Mouse (Mus musculus) spleen, postnatal 4 days (tissue): Measurements from ENCODE around the gene Trappc10.
"Not testable (repeated sequence)": the region's sequence is repeated elsewhere in the genome, so short reads cannot be mapped to it uniquely, and the experiment has no call there.

Source experiments
- DNase-seq, 2 experiments: peaks; one replicate each; pipeline ENCODE4 v3.0.0; 2022; ENCODE audit warnings: low spot score in 2 of 2

Trappc10 gene

DNA sequence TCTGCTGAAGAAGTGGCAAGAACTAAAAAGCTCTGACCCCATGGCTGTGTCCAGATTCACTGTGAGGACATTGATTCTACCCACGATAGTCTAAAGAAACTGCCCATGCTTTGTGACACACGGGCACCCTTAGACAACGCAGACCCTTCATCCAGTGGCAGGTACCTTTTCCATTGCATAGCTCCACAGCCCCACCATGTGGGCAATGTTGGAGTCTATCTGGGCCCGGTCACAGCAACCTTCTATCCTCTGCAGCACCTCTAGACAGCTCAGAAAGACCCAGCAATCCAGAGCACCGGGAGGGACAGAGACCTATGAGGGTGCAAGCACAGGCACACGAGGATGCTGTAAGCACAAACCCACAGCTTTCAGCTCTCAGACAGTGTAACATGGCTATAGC, 33.1 kb downstream of the Trappc10 start:
- no peak for DNase-seq

DNA sequence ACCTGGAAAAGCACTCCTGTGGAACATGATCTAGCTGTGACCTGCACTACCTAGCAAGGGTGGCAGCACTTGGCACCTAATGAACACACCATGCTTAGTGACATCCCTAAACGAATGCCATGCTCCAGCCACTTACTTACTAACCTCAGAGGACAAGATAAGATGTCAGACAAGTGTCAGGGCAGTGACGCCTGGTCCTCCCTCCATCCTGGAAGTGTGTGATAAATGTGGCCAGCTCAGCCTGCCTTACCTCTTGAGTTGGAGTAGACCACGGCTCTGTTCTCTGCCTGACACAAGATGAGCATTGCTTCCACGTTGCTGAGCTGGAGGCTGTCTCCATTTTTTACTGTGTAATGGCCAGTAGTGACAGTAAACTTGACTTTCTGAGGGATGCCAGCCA, 43.3 kb downstream of the Trappc10 start:
- DNase-seq, result no peak

GRCm38 (mm10) chr10:78192933-78193332, 51.5 kb downstream of the Trappc10 start:
- DNase-seq, result no peak

DNA sequence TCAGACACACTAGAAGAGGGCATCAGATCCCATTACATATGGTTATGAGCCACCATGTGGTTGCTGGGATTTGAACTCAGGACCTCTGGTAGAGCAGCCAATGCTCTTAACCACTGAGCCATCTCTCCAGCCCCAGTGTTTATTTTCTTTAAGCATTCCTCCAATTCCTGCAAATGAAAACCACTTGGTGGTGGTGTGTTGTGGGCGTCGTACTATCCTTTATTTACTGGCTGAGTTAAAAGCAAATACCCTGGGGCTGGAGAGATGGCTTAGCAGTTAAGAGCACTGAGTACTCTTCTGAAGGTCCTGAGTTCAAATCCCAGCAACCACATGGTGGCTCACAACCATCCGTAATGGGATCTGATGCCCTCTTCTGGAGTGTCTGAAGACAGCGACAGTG, 58.4 kb downstream of the Trappc10 start:
- not testable (repeated sequence) for DNase-seq

GRCm38 (mm10) chr10:78185381-78185725, 59.1 kb downstream of the Trappc10 start:
- DNase-seq, result no peak

DNA sequence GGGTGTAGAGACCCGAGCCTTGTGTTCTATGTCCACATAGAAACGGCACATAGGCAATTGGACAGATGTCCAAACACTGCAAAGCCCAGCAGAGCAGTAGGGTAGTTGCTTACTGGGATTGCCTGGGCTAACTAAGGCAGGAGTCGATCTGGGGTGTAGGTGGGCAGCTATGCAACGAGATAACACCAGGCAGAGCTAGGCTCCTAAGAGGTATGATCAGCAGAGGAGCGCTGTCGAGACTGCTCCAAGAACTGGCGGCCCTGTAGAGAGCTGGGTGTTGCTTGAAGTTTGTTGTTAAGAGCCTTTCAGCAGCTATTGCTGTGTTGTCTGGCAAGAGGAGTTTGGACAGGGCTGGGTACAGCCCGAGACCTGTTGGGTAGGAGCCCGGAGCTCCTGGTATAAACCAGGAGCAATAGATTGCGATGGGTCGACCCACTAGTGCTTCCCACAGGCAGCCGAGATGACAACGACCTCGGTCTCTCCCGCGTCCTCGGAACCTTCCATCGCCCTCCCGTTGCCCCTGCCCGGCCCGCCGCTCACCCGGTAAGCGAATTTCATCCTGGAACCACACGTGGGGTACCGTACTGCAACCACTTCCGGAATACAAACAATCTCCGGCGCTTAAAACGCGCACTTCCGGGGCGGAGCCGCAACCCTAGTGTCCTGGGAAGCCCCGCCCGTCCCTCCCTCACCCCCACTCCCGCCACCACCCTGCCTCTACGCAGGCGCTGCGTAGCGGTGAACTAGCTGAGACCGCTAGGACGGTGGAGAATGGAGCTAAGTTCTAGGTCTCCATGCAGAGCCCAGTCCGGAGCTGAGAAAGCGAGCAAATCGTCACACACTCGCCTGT, 59.7 kb downstream of the Trappc10 start, which contains the start of gene Pwp2:
Gene Pwp2, minus strand, starts transcription at position 619 of the 850 bp plus-strand sequence.
- DNase-seq, result peak; percentile 85 to 91

DNA sequence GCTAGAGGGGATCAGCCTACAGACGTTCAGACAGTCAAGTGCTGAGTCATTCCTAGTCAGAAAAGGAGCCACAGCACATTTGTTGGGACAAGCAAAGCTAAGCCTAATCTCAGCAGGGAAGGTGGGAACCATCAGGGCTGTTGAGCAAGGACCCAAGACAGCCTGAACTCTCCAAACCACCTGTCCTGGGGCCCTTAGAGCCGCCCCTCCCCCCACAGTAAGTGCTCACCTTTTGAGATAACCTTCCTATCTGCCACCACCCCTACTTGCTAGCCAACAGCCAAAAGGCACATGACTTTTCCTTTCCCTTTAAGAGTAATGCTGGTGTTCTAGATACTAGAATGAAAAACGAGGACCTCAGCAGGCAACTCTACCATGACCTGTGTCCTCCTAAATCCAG, 60.9 kb downstream of the Trappc10 start:
- no peak for DNase-seq

GRCm38 (mm10) chr10:78182321-78182720, 62.1 kb downstream of the Trappc10 start:
- DNase-seq, result no peak

DNA sequence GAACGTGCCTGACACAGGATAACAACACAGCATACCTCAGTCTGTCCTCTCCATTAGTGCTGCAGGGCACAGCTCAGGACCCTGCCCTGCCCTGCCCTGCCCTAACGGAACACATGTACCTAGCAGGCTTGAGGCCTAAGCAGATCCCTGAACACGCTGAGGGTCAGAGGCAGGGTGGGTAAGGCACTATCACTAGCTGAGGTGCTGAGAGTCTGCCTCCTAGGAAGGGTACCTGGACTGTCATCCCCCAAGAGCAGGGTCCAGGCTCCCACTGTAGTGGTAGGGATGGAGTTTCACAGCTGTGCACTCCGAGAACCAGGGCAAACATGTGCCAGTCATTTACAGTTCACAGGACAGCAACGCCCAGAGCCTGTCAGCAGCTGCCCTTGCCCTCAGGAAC, 70.0 kb downstream of the Trappc10 start:
- no peak for DNase-seq

DNA sequence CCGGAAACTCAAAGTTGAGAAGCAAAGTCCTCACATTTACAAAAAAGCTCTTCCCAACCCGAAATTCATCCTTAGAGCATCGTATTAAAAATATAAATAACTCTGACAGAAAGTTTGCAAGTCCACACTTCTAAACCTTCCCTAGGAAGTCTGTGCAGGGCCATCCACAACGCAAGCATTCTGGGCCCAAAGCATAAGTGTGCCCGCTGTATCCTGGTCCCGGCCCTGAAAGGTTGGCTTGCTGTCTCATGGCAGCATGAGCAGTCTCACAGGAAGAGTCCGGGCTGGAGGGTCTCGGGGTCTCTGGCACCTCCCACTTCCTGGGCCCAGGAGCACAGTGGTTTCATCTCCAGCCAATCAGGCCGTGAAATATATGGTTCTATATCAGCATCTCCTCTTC, 72.9 kb downstream of the Trappc10 start:
- no peak for DNase-seq

DNA sequence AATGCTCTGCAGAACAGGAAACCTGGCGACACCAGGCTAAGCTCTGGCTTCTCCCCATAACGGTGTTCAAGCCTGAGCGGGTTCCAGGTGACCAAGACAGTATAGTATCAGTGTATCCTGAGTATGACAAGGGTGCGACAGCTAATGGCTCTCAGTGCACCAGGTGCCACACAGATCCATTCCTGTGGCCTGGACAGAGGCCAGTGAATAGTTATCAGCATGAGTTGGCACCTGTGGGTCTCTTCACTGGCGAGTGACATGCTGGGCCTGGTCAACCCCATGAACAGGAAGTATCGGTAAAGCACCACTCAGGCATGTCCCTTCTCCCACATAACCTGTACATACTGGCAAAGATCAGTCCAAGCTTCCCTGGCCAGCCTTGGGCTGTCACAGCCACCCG, 73.4 kb downstream of the Trappc10 start:
- DNase-seq, result no peak

DNA sequence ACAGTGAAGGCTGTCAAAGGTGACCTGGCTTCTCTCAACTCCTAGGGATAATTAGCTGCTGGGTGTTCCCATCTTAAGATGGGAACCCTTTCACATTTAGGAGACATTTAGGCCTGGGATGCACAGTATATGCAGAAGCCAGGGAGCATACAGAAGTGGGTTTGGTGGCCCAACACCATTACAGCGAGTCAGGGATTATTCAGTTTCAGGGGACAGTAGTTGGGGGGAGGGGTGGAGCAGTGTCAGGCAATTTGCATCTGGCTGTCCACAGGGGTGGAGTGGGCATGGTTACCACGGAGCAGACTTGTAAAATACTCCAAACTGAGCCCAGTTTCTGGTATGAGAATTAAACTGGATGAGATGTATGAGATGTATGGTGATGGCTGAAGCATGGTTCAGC, 74.0 kb downstream of the Trappc10 start:
- DNase-seq, result no peak

- DNase-seq, result peak; percentile 100
These were observed 75.0 kb downstream of the Trappc10 start, which contains the start of gene D10Jhu81e for GRCm38 (mm10) chr10:78169281-78170042. Gene D10Jhu81e (minus strand): TSS chr10:78169782.

DNA sequence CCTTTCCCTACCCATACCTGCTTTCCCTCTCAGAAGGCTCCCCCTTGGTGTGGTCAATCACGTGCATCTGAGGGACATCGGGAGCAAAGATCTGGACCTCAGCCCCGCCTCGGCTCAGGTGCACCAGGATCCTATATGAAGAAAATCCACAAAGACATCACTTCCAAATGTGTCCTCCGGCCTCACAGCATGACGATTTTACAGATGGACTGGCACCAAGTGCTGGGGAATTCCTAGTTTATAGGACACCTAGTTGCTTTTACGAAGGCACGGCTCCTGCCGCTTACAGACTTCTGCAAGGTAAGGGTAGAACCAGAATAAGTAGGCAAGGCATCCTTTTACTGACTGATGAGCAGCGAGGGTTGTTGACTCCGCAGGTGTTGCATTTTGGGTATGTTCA, 75.6 kb downstream of the Trappc10 start:
- DNase-seq, result no peak

DNA sequence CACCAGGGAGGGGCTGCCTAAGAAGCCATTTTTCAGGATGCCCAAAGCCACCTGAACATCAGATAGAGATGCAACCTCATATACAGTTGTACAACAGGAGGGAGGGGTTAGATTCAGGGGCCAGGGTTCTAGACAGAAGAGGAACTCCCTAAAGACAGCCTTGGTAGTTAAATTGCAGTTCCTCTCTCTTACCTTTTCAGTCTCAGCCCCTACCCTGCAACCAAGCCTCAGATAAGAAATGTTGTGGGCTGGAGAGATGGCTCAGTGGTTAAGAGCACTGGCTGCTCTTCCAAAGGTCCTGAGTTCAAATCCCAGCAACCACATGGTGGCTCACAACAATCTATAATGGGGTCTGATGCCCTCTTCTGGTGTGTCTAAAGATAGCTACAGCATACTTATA, 76.7 kb downstream of the Trappc10 start:
- DNase-seq, result no peak

DNA sequence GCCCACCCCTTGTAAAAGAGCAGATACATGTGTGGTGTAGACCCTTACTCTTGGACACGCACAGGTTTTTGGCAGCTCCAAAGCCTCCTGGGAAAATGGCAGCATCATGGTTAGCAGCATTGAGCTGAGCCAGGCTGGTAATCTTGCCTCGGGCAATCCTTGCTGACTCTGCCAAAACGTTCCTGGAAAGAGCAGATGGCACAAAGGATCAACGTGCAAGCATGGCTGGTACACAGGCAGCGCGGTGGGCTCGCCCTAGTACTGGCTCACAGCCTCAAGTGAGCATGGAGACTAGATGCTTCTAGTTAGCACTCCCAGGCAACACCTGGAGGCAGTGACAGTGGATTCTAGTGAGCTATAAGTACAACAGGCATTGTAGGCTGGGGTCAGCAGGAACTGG, 77.1 kb downstream of the Trappc10 start:
- no peak for DNase-seq

GRCm38 (mm10) chr10:78165256-78166005, 79.0 kb downstream of the Trappc10 start:
- no peak for DNase-seq

DNA sequence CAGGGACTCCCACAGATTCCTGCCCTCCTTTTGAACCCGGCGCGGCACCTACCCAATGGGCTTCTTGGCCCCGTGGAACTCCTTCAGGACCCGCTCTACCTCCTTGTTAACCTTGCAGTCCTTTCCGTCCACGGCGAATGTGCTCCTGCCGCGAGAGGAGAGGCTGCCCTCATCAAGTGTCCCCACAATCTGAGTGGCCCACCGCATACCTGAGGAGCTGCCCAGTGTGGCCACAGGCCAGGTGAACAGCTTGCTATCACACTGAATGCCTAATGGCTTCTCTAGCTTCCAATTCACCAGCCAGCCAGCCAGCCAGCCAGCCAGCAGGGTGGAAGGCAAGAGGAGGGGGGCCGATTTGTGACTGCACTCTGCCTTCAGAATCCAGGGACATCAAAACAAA, 79.7 kb downstream of the Trappc10 start:
- no peak for DNase-seq

DNA sequence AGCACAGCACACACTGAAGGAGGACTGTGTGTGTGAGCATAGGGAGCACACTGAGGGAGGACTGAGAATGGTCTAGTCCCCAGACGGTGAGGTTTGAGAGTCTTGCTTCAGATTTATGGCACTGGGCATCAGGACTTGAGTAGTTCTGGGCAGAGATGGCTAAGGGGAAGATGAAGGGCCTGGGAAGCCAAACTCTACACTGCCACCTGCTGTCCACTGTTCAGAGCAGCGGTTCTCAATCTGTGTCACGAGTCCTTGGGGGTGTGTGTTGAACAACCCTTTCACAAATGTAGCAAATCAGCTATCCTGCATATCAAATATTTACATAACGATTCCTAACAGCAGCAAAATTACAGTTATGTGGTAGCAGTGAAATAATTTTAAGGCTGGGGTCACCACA, 80.5 kb downstream of the Trappc10 start:
- peak; percentile 61 to 84 for DNase-seq

GRCm38 (mm10) chr10:78163241-78163640, 81.2 kb downstream of the Trappc10 start:
- DNase-seq, result no peak

GRCm38 (mm10) chr10:78162646-78163045, 81.8 kb downstream of the Trappc10 start:
- DNase-seq, result no peak

GRCm38 (mm10) chr10:78161096-78161495, 83.3 kb downstream of the Trappc10 start:
- no peak for DNase-seq
